Mouse (Mus musculus) neural tube, embryonic 14.5 days (tissue): ENCODE measurements around the gene Dhdh. TPM values are rescaled to one million over a fixed set of nuclear protein-coding genes. Genes with fewer than 3 reads are reported as not detected.
A peak's percentile ranks its signal among the peaks of the same experiment; 100 is the strongest.
"Not testable (repeated sequence)": the region's sequence is repeated elsewhere in the genome, so short reads cannot be mapped to it uniquely, and the experiment has no call there.

Source experiments
- ATAC-seq: fragments of 200-750 bp; cut with Nextera tagmentation; 2 replicates; pipeline ENCODE4 v1.8.0; 2017; ENCODE audit warnings: low read depth, mild to moderate bottlenecking, moderate TSS enrichment, moderate library complexity
- H3K27ac ChIP-seq: fragments of 300-500 bp; sonication (generic); 2 replicates; pipeline ENCODE4 v1.5.1; 2014; ENCODE audit warnings: low read depth, mild to moderate bottlenecking, control low read depth, low read length, moderate library complexity, mixed read lengths
- H3K27me3 ChIP-seq: fragments of 300-500 bp; sonication (generic); 2 replicates; pipeline ENCODE4 v1.6.1; 2014; ENCODE audit warnings: low read length; ENCODE audit not compliant: control insufficient read depth, insufficient read depth
- H3K36me3 ChIP-seq: fragments of 300-500 bp; sonication (generic); 2 replicates; pipeline ENCODE4 v1.6.1; 2014; ENCODE audit warnings: low read length, mixed read lengths; ENCODE audit not compliant: control insufficient read depth, insufficient read depth
- H3K4me1 ChIP-seq: fragments of 300-500 bp; sonication (generic); 2 replicates; pipeline ENCODE4 v1.6.1; 2014; ENCODE audit warnings: low read length; ENCODE audit not compliant: control insufficient read depth, insufficient read depth
- H3K4me2 ChIP-seq: fragments of 300-500 bp; sonication (generic); 2 replicates; pipeline ENCODE4 v1.6.1; 2014; ENCODE audit warnings: mild to moderate bottlenecking, low read depth, low read length, control low read depth
- H3K4me3 ChIP-seq: fragments of 300-500 bp; sonication (generic); 2 replicates; pipeline ENCODE4 v1.5.1; 2014; ENCODE audit warnings: low read depth, low read length, control low read depth, mixed read lengths
- H3K9ac ChIP-seq: fragments of 300-500 bp; sonication (generic); replicated peaks from 2 replicates; pipeline ENCODE4 v1.6.1; 2014; ENCODE audit warnings: low read depth, mild to moderate bottlenecking, control low read depth, low read length, mixed read lengths
- H3K9me3 ChIP-seq: fragments of 300-500 bp; sonication (generic); 2 replicates; pipeline ENCODE4 v1.6.1; 2016; ENCODE audit warnings: low read length; ENCODE audit not compliant: control insufficient read depth
- WGBS: fragments of 180-500 bp; shearing (Covaris S2); extraction: QIAGEN DNeasy Blood & Tissue Kit; methylation state at CpG from one replicate; pipeline ENCODE4 v1.1.7; 2014; 5-methylcytosine and 5-hydroxymethylcytosine counted together
- polyA plus RNA-seq: library from polyadenylated mRNA; unstranded; fragments of >200 nt; fragmentation: Nextera tagmentation; extraction: Ambion mirVana; gene quantifications from 2 replicates; pipeline ENCODE4 v1.2.1, GENCODE M21; 2014

The Dhdh gene
- polyA plus RNA-seq, 1 experiment from 2014 or later = 4.6 TPM

DNA sequence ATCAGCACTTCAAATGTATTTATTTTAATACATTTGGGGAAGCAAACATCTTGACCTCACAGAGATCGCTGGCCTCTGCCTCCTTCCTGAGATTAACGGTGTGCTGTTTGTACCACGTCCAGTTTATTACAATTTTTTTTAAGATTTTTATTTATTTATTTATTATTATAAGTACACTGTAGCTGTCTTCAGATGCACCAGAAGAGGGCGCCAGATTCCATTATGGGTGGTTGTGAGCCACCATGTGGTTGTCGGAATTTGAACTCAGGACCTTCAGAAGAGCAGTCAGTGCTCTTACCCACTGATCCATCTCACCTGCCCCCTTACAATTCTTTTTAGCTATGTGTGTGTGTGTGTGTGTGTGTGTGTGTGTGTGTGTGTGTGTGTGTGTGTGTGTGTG, 28.2 kb upstream of the Dhdh start:
- not testable (repeated sequence) for H3K9me3 ChIP-seq, H3K4me2 ChIP-seq, ATAC-seq, H3K4me3 ChIP-seq, H3K27me3 ChIP-seq, H3K4me1 ChIP-seq, H3K36me3 ChIP-seq, H3K9ac ChIP-seq, H3K27ac ChIP-seq
- WGBS = 72% methylated on average over 5 of the region's 5 CpGs

GRCm38 (mm10) chr7:45515436-45515835, 26.8 kb upstream of the Dhdh start:
- Histone ChIP-seq H3K9ac (no peak overlapping the region), H3K4me3 (no peak overlapping the region), H3K4me1 (no peaks in the 10 kb centered on the region), H3K4me2 (no peak overlapping the region), H3K27ac (no peak overlapping the region), H3K9me3 (no peaks in the 10 kb centered on the region), H3K27me3 (no peaks in the 10 kb centered on the region), H3K36me3 (no peaks in the 10 kb centered on the region)
- no peak for ATAC-seq
- WGBS = 35% methylated on average over 16 of the region's 16 CpGs

GRCm38 (mm10) chr7:45514411-45514810, 25.8 kb upstream of the Dhdh start:
- Histone ChIP-seq H3K4me3 (no peak overlapping the region), H3K4me2 (no peak overlapping the region), H3K27ac (no peak overlapping the region), H3K36me3 (no peaks in the 10 kb centered on the region), H3K9me3 (no peaks in the 10 kb centered on the region), H3K4me1 (peaks cover 3% of the 10 kb centered on the region), H3K9ac (no peak overlapping the region), H3K27me3 (no peaks in the 10 kb centered on the region)
- 89% methylated on average over 7 of the region's 7 CpGs for WGBS
- no peak for ATAC-seq

DNA sequence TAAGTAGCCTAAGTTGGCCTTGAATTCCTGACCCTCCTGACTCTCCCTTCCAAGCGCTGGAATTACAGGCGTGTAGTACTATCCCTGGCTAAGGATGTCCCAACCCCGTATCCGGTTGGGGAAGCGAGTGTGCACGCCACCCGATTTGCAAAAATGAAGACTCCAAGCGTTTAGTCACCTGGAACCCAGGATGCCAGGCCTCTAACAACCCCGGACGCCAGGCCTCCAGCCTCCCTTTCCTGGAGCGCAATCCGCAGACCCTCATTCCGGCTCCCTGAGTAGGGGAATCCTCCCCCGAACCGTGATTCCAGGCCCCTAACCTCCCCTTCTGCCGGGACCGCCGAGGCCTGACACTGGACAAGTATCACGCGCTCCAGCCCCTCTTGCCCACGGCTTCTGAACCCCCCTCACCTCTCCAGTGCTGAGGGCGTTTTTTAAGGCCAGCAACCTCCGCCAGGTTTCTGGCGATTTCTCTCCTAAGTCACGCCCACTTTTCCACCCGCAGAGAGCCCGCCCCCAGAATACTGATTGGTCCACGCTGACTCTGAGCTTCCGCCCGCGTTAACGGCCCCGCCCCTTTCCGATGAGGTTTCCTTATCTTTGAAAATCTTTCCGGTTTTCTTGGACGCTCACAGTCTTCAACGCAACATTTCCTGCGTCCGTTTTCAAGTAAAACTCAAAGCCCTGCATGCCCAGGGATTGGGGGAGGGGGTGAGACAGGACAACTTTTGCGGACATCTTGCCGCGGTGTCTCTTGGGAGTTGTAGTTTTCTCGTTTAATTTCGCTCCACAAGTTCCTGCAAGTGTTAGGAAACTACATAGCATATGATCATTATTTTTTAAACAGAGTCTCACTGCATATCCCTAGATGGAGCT, 21.5 kb upstream of the Dhdh start, which contains the start of gene Nucb1:
Gene Nucb1, minus strand, starts transcription at position 495 of the 876 bp plus-strand sequence.
- Histone ChIP-seq H3K4me3 (peak within 1 kb of the TSS; percentile 68), H3K9me3 (no peaks in the 10 kb centered on the region), H3K9ac (peak within 1 kb of the TSS; percentile 76), H3K4me1 (peaks cover 10% of the 10 kb centered on the region), H3K27ac (peak within 1 kb of the TSS; percentile 8), H3K36me3 (no peaks in the 10 kb centered on the region), H3K27me3 (no peaks in the 10 kb centered on the region), H3K4me2 (peak within 1 kb of the TSS; percentile 97)
- under 1% methylated on average over 44 of the region's 44 CpGs for WGBS
- peak; percentile 92 for ATAC-seq

DNA sequence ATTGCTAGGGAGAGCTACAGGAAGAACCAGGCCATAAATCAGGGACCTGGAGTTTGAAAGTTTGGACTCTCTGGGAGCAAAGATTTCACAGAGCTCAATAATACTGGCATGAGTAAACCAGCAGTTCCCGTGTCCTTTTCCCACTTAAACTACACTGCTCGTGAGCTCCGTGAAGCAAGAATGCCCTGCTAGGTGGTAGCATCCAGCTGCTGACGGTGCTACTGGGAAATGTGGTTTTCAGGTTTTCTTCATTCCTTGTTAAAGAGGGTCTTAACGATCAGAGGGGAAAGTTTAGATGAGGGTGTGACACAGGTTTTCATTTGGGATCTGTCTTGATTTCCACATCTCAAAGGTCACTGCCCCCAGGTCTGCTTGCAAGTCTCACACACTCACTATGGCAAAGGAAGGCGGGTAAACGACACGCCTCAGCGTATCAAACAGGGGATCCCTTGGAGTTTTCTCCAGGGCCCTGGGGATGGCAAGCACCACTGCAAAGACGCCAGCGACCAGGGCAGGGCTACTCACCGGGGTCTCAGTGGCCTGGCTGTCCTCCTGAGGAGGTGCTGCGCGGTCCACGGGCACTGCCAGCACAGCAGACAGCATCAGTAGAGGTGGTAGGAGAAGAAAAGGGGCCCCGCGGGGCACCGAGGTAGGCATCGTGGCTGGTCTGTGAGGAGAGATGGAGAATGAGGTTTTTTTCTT, 20.7 kb upstream of the Dhdh start:
- peak overlapping the region; percentile 97 for H3K4me2 ChIP-seq
- H3K36me3 ChIP-seq = no peaks in the 10 kb centered on the region
- WGBS = 37% methylated on average over 19 of the region's 19 CpGs
- no peak; the same call in none of the 2 replicates for ATAC-seq
- H3K27ac ChIP-seq = peak overlapping the region; percentile 8; the same call in 1 of the 2 replicates
- H3K9me3 ChIP-seq = no peaks in the 10 kb centered on the region
- peak overlapping the region; percentile 76 for H3K9ac ChIP-seq
- peak overlapping the region; percentile 68 for H3K4me3 ChIP-seq
- peaks cover 10% of the 10 kb centered on the region for H3K4me1 ChIP-seq
- H3K27me3 ChIP-seq = no peaks in the 10 kb centered on the region

GRCm38 (mm10) chr7:45508561-45508960, 20.0 kb upstream of the Dhdh start:
- WGBS = 82% methylated on average over 6 of the region's 6 CpGs
- ATAC-seq = no peak
- Histone ChIP-seq H3K9me3 (no peaks in the 10 kb centered on the region), H3K27ac (no peak overlapping the region), H3K9ac (no peak overlapping the region), H3K36me3 (no peaks in the 10 kb centered on the region), H3K4me2 (no peak overlapping the region; the same call in 1 of the 2 replicates), H3K4me3 (no peak overlapping the region), H3K4me1 (peaks cover 10% of the 10 kb centered on the region), H3K27me3 (no peaks in the 10 kb centered on the region)

GRCm38 (mm10) chr7:45507583-45507982, 19.0 kb upstream of the Dhdh start:
- WGBS = 91% methylated on average over 6 of the region's 6 CpGs
- Histone ChIP-seq H3K36me3 (0 out of 2 replicates have a peak, but pooled peaks cover 2% of the 10 kb centered on the region), H3K27ac (no peak overlapping the region), H3K27me3 (no peaks in the 10 kb centered on the region), H3K9me3 (no peaks in the 10 kb centered on the region), H3K4me3 (no peak overlapping the region), H3K4me1 (peaks cover 10% of the 10 kb centered on the region), H3K4me2 (no peak overlapping the region), H3K9ac (no peak overlapping the region)
- ATAC-seq = no peak

DNA sequence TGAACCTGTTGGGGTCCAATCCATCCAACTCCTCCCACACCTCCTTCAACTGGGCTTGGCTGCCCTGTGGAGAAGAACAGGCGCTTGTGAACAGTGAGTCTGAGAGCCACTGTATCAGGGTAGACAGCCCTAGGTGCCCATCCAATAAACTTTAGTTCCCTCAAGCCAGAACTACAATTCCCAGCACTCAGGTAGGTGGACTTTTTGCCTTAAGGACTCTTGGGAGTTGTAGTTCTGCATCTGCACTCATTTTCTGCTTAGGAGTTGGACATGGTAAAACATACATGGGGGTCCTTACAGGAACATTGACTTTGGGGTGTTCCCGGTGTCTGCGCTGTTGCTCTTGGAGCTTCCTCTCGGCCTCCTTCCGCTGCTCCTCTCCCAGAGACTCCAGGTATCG, 9.8 kb upstream of the Dhdh start:
- peaks cover 51% of the 10 kb centered on the region for H3K36me3 ChIP-seq
- H3K9me3 ChIP-seq = no peaks in the 10 kb centered on the region
- no peak overlapping the region for H3K4me2 ChIP-seq
- no peak for ATAC-seq
- H3K27me3 ChIP-seq = no peaks in the 10 kb centered on the region
- H3K27ac ChIP-seq = no peak overlapping the region
- no peak overlapping the region for H3K9ac ChIP-seq
- no peaks in the 10 kb centered on the region for H3K4me1 ChIP-seq
- H3K4me3 ChIP-seq = no peak overlapping the region
- 99% methylated on average over 6 of the region's 6 CpGs for WGBS

DNA sequence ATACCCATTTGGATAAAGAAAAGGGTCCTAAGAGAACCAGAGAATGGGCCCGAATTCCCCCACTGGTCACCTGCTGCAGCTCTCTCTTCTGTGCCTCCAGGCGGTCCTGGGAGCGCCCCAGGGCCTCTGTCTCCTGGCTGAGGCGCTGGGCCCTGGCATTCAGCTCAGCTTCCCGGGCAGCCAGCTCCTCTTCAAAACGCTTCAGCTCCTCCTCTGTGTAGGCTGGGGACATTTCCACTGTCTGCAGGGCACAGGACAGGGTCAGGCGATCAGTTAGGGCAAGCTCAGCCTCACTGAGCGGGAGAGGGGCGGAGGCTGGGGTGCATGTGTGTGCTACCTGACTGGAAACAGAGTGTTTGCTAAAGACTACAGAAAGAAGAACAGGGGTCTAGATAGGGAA, 5.9 kb upstream of the Dhdh start:
- no peak overlapping the region for H3K4me2 ChIP-seq
- H3K9me3 ChIP-seq = no peaks in the 10 kb centered on the region
- no peak overlapping the region for H3K9ac ChIP-seq
- peaks cover 55% of the 10 kb centered on the region for H3K36me3 ChIP-seq
- no peak overlapping the region for H3K27ac ChIP-seq
- ATAC-seq = no peak
- H3K4me3 ChIP-seq = no peak overlapping the region
- peaks cover 4% of the 10 kb centered on the region; the same call in 1 of the 2 replicates for H3K4me1 ChIP-seq
- H3K27me3 ChIP-seq = no peaks in the 10 kb centered on the region
- 86% methylated on average over 9 of the region's 9 CpGs for WGBS
